ENCODE assay signal across 26 mouse cellular contexts in genomic region chr13:28586693-28587092, GRCm38 (mm10).
DNase-seq lines count a peak whose midpoint lies in the region; ATAC-seq and TF ChIP-seq lines count a peak whose summit lies in the region.
"Had no signal": no experiment of that assay in that cellular context is flagged by ENCODE, and none has a peak within 500 bp of the region (broad histone marks: within the 10 kb centered on the region; RNA-seq: fewer than 3 reads in every experiment).

No protein-coding gene starts in this region.

- H3K4me2 ChIP-seq in forebrain, embryonic 15.5 days (replicated peaks) = no peak overlapping the region
- H3K4me2 ChIP-seq in forebrain, embryonic 12.5 days = no peak overlapping the region
- no peak overlapping the region for H3K4me2 ChIP-seq in forebrain, postnatal 0 days (ENCODE audit: low read depth)
- H3K4me2 ChIP-seq: heart, embryonic 11.5 days; limb, embryonic 13.5 days; liver, embryonic 11.5 days; lung, embryonic 15.5 days; midbrain, embryonic 11.5 days; stomach, embryonic 15.5 days had no signal

- no peak overlapping the region for H3K4me3 ChIP-seq in forebrain, embryonic 15.5 days
- H3K4me3 ChIP-seq in forebrain, embryonic 12.5 days (replicated peaks) = no peak overlapping the region
- H3K4me3 ChIP-seq in left cerebral cortex, adult 2 months = no peak overlapping the region
- no peak overlapping the region for H3K4me3 ChIP-seq in forebrain, postnatal 0 days (ENCODE audit: low read depth, low read length)
- H3K4me3 ChIP-seq: erythroblast, embryonic 14.5 days; limb, embryonic 13.5 days; lung, embryonic 15.5 days; stomach, embryonic 15.5 days had no signal

- H3K4me1 ChIP-seq in forebrain, embryonic 15.5 days = peaks cover 12% of the 10 kb centered on the region; the same call in 1 of the 2 replicates
- no peaks in the 10 kb centered on the region for H3K4me1 ChIP-seq in forebrain, embryonic 12.5 days
- no peaks in the 10 kb centered on the region for H3K4me1 ChIP-seq in forebrain, postnatal 0 days (ENCODE audit: insufficient read depth)
- H3K4me1 ChIP-seq: stomach, embryonic 15.5 days had no signal

- H3K36me3 ChIP-seq in forebrain, embryonic 15.5 days = no peaks in the 10 kb centered on the region
- H3K36me3 ChIP-seq in forebrain, embryonic 12.5 days (replicated peaks) = no peaks in the 10 kb centered on the region
- no peaks in the 10 kb centered on the region for H3K36me3 ChIP-seq in forebrain, postnatal 0 days (ENCODE audit: insufficient read depth)
- H3K36me3 ChIP-seq: limb, embryonic 13.5 days; lung, embryonic 15.5 days; stomach, embryonic 15.5 days had no signal

- WGBS in forebrain, embryonic 15.5 days = 61% methylated on average over 7 of the region's 7 CpGs
- 91% methylated on average over 7 of the region's 7 CpGs for WGBS in forebrain, embryonic 12.5 days
- WGBS in forebrain, postnatal 0 days = 63% methylated on average over 7 of the region's 7 CpGs

- TF ChIP-seq POLR2A in brain, embryonic 14.5 days (IDR thresholded peaks at IDR 0.05; ENCODE audit: borderline replicate concordance, extremely low read depth, insufficient read depth, insufficient read length, poor library complexity, severe bottlenecking) = no peak

- H3K27ac ChIP-seq in forebrain, embryonic 15.5 days (replicated peaks) = peak overlapping the region; percentile 70
- no peak overlapping the region for H3K27ac ChIP-seq in forebrain, embryonic 12.5 days
- H3K27ac ChIP-seq in left cerebral cortex, adult 2 months = no peak overlapping the region
- peak overlapping the region; percentile 50; the same call in 1 of the 2 replicates for H3K27ac ChIP-seq in forebrain, postnatal 0 days (ENCODE audit: low read depth, low read length)
- H3K27ac ChIP-seq: limb, embryonic 13.5 days; lung, embryonic 15.5 days; stomach, embryonic 15.5 days had no signal

- no peaks in the 10 kb centered on the region for H3K9me3 ChIP-seq in forebrain, embryonic 15.5 days
- H3K9me3 ChIP-seq in forebrain, embryonic 12.5 days = no peaks in the 10 kb centered on the region
- H3K9me3 ChIP-seq in forebrain, postnatal 0 days (ENCODE audit: low read length) = no peaks in the 10 kb centered on the region
- H3K9me3 ChIP-seq: limb, embryonic 13.5 days; lung, embryonic 15.5 days; stomach, embryonic 15.5 days had no signal

- H3K27me3 ChIP-seq in forebrain, embryonic 15.5 days = no peaks in the 10 kb centered on the region
- H3K27me3 ChIP-seq in forebrain, embryonic 12.5 days = no peaks in the 10 kb centered on the region
- no peaks in the 10 kb centered on the region for H3K27me3 ChIP-seq in forebrain, postnatal 0 days (ENCODE audit: insufficient read depth, low read length)
- H3K27me3 ChIP-seq: limb, embryonic 13.5 days; lung, embryonic 15.5 days; stomach, embryonic 15.5 days had no signal

- DNase-seq in left cerebral cortex, postnatal 4 days = peak; percentile 22
- no peak for DNase-seq in left cerebral cortex, adult 2 months (ENCODE audit: extremely low spot score in 1 of 2, low spot score in 2 of 2)
- DNase-seq in brain, embryonic 14.5 days (ENCODE audit: low read depth) = peak; percentile 80
- peak; percentile 56 for DNase-seq in forebrain, postnatal 0 days
- DNase-seq: adrenal gland, adult 2 months; adrenal gland, postnatal 36 days; B cell, adult 2 months; cerebellum, adult 9-10 months; gastrocnemius, postnatal 25 days; heart, adult 11 months; heart, postnatal 4 days; kidney, adult 9 months; kidney, postnatal 10 days; layer of hippocampus, adult 9-11 months; right cerebral cortex, postnatal 25 days had no signal

- no peak overlapping the region for H3K9ac ChIP-seq in forebrain, embryonic 15.5 days (replicated peaks)
- no peak overlapping the region for H3K9ac ChIP-seq in forebrain, embryonic 12.5 days
- H3K9ac ChIP-seq in forebrain, postnatal 0 days = no peak overlapping the region
- H3K9ac ChIP-seq: limb, embryonic 13.5 days; lung, embryonic 15.5 days; stomach, embryonic 15.5 days had no signal

- ATAC-seq in forebrain, embryonic 15.5 days (replicated peaks) = peak; percentile 57; the same call in 1 of the 2 replicates
- ATAC-seq in forebrain, embryonic 12.5 days (ENCODE audit: low FRiP score) = no peak
- peak; percentile 79 for ATAC-seq in forebrain, postnatal 0 days
- ATAC-seq: activated CD4-positive, CD25-positive, alpha-beta regulatory T cell, adult 4 months; intestine, postnatal 0 days had no signal

- no peak for TF ChIP-seq CTCF in left cerebral cortex, adult 2 months (IDR thresholded peaks at IDR 0.05)
- no peak for TF ChIP-seq CTCF in brain, embryonic 14.5 days (IDR thresholded peaks at IDR 0.05; ENCODE audit: borderline replicate concordance, extremely low read depth, insufficient read depth, insufficient read length)
- TF ChIP-seq CTCF in forebrain, postnatal 0 days (IDR thresholded peaks at IDR 0.05; ENCODE audit: low read depth) = no peak

- intact Hi-C loops in left cerebral cortex, postnatal 4 days (cut with DNase I) = no loop called here
- intact Hi-C loops in left cerebral cortex, adult 2 months (cut with DNase I) = no loop called here

Comparison
In these comparisons a context has a peak if more than half of its experiments do, and no peak if none do; other contexts are left out.
1. H3K27ac ChIP-seq: peak in forebrain, embryonic 15.5 days (single experiment) and forebrain, postnatal 0 days (single experiment); none in forebrain, embryonic 12.5 days (single experiment) and left cerebral cortex, adult 2 months (single experiment).
2. DNase-seq: peak in left cerebral cortex, postnatal 4 days (single experiment), brain, embryonic 14.5 days (single experiment) and forebrain, postnatal 0 days (single experiment); none in left cerebral cortex, adult 2 months (0 of 2).